Mouse (Mus musculus) bone marrow macrophage, adult 2 months (primary cell): ENCODE measurements around the gene Cacng3.

Source experiments
- CTCF ChIP-seq: IDR thresholded peaks from 2 replicates; pipeline ENCODE4 v1.5.1; 2012; ENCODE audit warnings: low read depth, mild to moderate bottlenecking, low read length, moderate library complexity
- POLR2A ChIP-seq: IDR thresholded peaks from 2 replicates; pipeline ENCODE4 v1.6.1; 2012; ENCODE audit warnings: mild to moderate bottlenecking, low read depth, low read length, borderline replicate concordance

- TF ChIP-seq CTCF (no peak), POLR2A (no peak)
Observed at GRCm38 (mm10) chr7:122728846-122729245, 58.6 kb downstream of the Cacng3 start.
